Comparison of ENCODE assay signal across 12 mouse cellular contexts in the genomic region with DNA sequence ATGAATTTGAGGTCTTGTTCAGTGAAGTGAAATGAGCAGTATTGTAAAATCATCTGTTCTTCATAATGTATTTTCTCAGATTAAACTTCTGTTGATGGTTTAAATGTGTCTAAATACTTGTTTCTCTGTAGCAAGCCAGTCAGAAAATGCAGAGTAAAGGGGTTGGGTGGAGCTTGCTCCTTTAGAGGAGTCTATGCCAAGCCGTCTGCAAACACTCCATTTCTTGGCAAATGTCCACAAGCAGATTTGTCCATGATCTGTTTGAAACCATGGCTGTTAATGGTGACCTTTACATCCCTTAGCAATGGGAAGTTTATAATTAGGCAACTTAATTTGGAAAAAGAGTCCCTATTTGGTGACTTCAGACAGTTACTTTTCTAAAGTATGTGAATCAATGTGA. TPM values are rescaled to one million over a fixed set of nuclear protein-coding genes. Genes with fewer than 3 reads are reported as not detected.
DNase-seq lines count a peak whose midpoint lies in the region; ATAC-seq and TF ChIP-seq lines count a peak whose summit lies in the region.
"Had no signal": no experiment of that assay in that cellular context is flagged by ENCODE, and none has a peak within 500 bp of the region (broad histone marks: within the 10 kb centered on the region; RNA-seq: fewer than 3 reads in every experiment).

No protein-coding gene starts in this region.

- 54% methylated on average over 1 of the region's 1 CpGs for WGBS in heart, embryonic 11.5 days (ENCODE audit: insufficient replicate concordance)
- 8% methylated on average over 1 of the region's 1 CpGs for WGBS in lung, adult 2 months
- 17% methylated on average over 1 of the region's 1 CpGs for WGBS in stomach, embryonic 16.5 days

- TF ChIP-seq POLR2A in lung, adult 2 months (IDR thresholded peaks at IDR 0.05; ENCODE audit: borderline replicate concordance, extremely low read depth, low read depth, low read length): no peak

- no peaks in the 10 kb centered on the region for H3K4me1 ChIP-seq in heart, embryonic 11.5 days (ENCODE audit: control insufficient read depth, insufficient read depth, low read length)
- H3K4me1 ChIP-seq in lung, adult 2 months (ENCODE audit: control insufficient read depth, insufficient read depth, low read length): no peaks in the 10 kb centered on the region
- H3K4me1 ChIP-seq in stomach, embryonic 16.5 days (ENCODE audit: control insufficient read depth, insufficient read depth, low read length): no peaks in the 10 kb centered on the region
- H3K4me1 ChIP-seq: heart, embryonic 12.5 days had no signal

- DNase-seq in heart, postnatal 4 days: peak; percentile 26
- peak; percentile 41 for DNase-seq in urinary bladder, postnatal 14 days (ENCODE audit: low spot score)
- no peak for DNase-seq in urinary bladder, postnatal 10 days (ENCODE audit: low spot score)
- peak; percentile 14 for DNase-seq in lung, adult 2 months
- DNase-seq in left cerebral cortex, adult 11 months (ENCODE audit: low spot score): no peak
- DNase-seq in ovary, postnatal 10 days (ENCODE audit: low spot score): no peak
- DNase-seq: embryo, embryonic 11 days; forebrain, postnatal 0 days; right cerebral cortex, postnatal 14 days had no signal

- ATAC-seq in heart, embryonic 11.5 days (replicated peaks; ENCODE audit: insufficient number of reproducible peaks, low FRiP score, low TSS enrichment): no peak
- peak; percentile 86 for ATAC-seq in stomach, embryonic 16.5 days (ENCODE audit: insufficient read depth, low FRiP score)
- ATAC-seq: forebrain, postnatal 0 days had no signal

- H3K36me3 ChIP-seq in heart, embryonic 11.5 days (ENCODE audit: control insufficient read depth, insufficient read depth, low read length): no peaks in the 10 kb centered on the region
- H3K36me3 ChIP-seq in stomach, embryonic 16.5 days (ENCODE audit: control insufficient read depth, insufficient read depth, low read length): no peaks in the 10 kb centered on the region
- H3K36me3 ChIP-seq: heart, embryonic 12.5 days had no signal

- H3K9me3 ChIP-seq in heart, embryonic 11.5 days (replicated peaks; ENCODE audit: control insufficient read depth, low read length): no peaks in the 10 kb centered on the region
- H3K9me3 ChIP-seq in stomach, embryonic 16.5 days (replicated peaks; ENCODE audit: control insufficient read depth, low read length): no peaks in the 10 kb centered on the region
- H3K9me3 ChIP-seq: heart, embryonic 12.5 days had no signal

- H3K27me3 ChIP-seq in heart, embryonic 11.5 days (ENCODE audit: control insufficient read depth, insufficient read depth, low read length): no peaks in the 10 kb centered on the region
- H3K27me3 ChIP-seq in stomach, embryonic 16.5 days (ENCODE audit: control insufficient read depth, insufficient read depth, low read length): no peaks in the 10 kb centered on the region
- H3K27me3 ChIP-seq: heart, embryonic 12.5 days had no signal

- H3K4me3 ChIP-seq in heart, embryonic 11.5 days (ENCODE audit: low read depth, low read length): no peak overlapping the region
- no peak overlapping the region for H3K4me3 ChIP-seq in lung, adult 2 months (replicated peaks; ENCODE audit: extremely low read depth, low read depth, low read length)
- H3K4me3 ChIP-seq in stomach, embryonic 16.5 days (replicated peaks; ENCODE audit: low read length): no peak overlapping the region
- H3K4me3 ChIP-seq: heart, embryonic 12.5 days had no signal

- no peak overlapping the region for H3K4me2 ChIP-seq in heart, embryonic 11.5 days
- peak overlapping the region; percentile 27; the same call in 1 of the 2 replicates for H3K4me2 ChIP-seq in stomach, embryonic 16.5 days (ENCODE audit: low read depth, low read length)
- H3K4me2 ChIP-seq: heart, embryonic 12.5 days had no signal

- TF ChIP-seq CTCF in lung, adult 2 months (IDR thresholded peaks at IDR 0.05; ENCODE audit: insufficient read depth, low read length): no peak

- no peak overlapping the region for H3K9ac ChIP-seq in heart, embryonic 11.5 days (ENCODE audit: low read depth, low read length)
- no peak overlapping the region for H3K9ac ChIP-seq in stomach, embryonic 16.5 days (ENCODE audit: low read length)
- H3K9ac ChIP-seq: forebrain, postnatal 0 days; heart, embryonic 12.5 days had no signal

- H3K27ac ChIP-seq in heart, embryonic 11.5 days (ENCODE audit: low read depth, low read length): no peak overlapping the region
- peak overlapping the region; percentile 67 for H3K27ac ChIP-seq in stomach, embryonic 16.5 days (ENCODE audit: low read length)

RNA-seq across cellular contexts. Expression of gene Col5a2, which starts 38.8 kb away (rescaled TPM):
- 100 to 1,000 TPM; 123 to 128 TPM for total RNA-seq in heart, postnatal 4 days (2021)
- 32.3 and 39.4 TPM in 2 replicates for polyA plus RNA-seq in heart, embryonic 11.5 days (2014; fragmentation: Nextera tagmentation; extraction: Ambion mirVana)
- 11.5 and 17.5 TPM in 2 replicates for polyA plus RNA-seq in lung, adult 2 months (2012; rRNA removed)
- 120 and 127 TPM in 2 replicates for polyA plus RNA-seq in stomach, embryonic 16.5 days (2015; fragmentation: Nextera tagmentation; extraction: Ambion mirVana)

Comparison
In these comparisons a context has a peak if more than half of its experiments do, and no peak if none do; other contexts are left out.
1. DNase-seq: peak in heart, postnatal 4 days (single experiment), urinary bladder, postnatal 14 days (single experiment) and lung, adult 2 months (single experiment); none in urinary bladder, postnatal 10 days (single experiment), left cerebral cortex, adult 11 months (single experiment) and ovary, postnatal 10 days (single experiment).